Mouse (Mus musculus) sigmoid colon, adult 10 weeks (tissue): ENCODE results near the gene Esyt1. TPM values are rescaled to one million over a fixed set of nuclear protein-coding genes. Genes with fewer than 3 reads are reported as not detected.

Source experiments
- polyA plus RNA-seq: library from polyadenylated mRNA; stranded (reverse); fragments of 350-450 nt; fragmentation: Illumina TruSeq; extraction: RNeasy Lipid Tissue Mini Kit (QIAGEN cat#74804); gene quantifications from one replicate; pipeline ENCODE4 v1.2.3, GENCODE M21; 2014; ENCODE audit warnings: low read depth, low replicate concordance

Esyt1 gene
- polyA plus RNA-seq, result 6.7 TPM

DNA sequence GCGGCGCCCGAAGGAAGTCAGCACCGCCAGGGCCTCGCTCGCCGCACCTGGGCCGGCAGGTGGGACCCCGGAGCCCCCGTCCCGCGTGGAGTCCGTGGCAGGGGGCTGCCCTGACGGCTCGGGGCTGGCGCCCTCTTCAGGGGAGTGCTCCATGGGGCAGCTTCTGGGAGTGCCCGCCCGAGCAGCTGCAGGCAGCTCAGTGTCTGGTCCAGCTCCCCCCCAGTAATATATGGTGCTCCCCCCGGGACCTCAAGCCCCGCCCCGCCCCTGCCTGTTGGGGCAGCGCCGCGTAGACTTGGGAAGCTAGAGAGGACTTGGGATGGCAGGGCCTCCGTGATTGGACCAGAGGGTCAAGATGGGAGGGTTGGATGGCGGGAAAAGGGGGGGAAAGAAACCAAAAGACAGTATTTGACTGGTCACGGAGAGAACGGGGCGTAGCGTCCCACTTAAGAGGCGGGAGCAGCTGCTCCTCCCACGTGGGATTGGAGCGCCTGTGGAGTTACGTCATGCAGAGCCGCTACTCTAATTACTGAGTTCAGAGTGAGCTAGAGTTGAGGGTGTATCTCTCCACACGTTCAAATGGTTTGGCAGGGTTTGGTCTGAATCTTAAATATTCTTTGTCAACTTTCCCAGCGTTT, at the start of gene Esyt1:
Gene Esyt1, minus strand, starts transcription at position 201 of the 638 bp plus-strand sequence.

DNA sequence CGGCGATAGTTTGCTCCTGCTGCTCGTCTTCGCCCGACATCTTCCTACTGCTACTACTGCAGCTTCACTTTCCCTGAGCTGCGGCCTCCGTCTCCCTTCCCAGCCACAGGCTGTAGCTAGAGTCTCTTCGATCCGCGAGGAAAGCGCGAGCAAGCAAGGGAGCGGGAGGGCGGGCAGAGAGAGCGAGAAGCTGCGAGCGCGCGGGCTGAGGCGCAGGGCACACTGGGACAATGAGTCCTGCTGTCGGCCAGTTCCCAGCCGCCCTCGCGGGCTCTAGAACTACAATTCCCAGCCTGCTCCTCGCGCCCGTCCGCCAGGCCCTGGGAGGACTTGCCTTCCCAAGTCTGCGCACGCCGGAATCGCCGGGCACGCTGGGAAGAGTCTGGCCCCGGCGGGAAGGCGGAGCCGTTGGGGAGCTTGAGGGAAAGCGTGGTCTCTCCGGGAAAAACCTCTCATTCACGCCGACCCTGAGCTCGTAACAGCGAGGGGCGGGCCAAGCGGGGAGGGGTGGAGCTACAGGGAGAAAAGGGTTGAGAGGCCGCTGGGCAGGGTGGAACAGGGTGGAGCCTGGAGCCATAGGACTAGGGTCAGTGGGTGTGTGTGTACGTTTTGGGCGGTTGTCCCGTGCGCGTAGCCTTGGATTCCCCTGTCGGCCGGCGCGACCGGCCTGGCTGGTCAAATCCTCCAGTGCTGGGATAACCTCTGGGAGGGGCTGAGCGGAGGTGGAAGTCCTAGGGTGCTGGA, 40.3 kb upstream of the Esyt1 start, which contains the start of gene Pa2g4:
Gene Pa2g4, minus strand, starts transcription at position 200 of the 744 bp plus-strand sequence.

DNA sequence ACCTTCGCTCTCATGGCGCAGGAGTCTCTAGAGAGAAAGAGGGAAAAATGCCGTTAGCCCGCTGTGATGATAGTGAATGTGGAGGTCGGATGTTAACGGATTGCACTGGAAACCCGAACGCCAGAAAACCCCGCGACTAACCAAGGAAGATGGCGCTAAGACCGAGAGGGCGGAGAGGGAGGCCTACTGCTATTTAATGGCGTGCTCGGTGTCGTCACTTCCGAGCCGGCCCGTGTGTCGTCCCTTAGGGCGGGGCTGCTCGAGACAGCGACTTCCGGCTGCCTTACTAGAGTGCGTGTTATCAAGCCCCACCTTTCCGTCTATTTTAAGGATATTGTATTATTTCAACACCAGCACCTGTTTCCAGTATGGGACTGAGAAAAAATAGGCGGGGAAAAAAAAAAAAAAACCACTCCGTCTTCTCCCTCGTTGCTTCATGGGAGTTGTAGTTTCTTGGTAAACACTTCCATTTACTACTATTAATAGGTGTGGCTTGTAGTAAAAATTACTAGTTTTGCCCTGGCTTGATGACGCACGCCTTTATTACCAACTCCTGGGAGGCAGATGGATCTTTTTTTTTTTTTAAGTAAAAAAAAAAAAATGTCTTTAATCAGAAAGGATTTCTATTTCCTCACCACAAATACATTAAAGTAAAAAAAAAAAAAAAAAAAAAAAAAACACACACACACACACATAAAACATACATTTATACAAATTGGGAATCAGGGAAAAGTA, 23.4 kb upstream of the Esyt1 start, which contains the start of gene Rpl41:
Gene Rpl41, minus strand, starts transcription at position 359 of the 735 bp plus-strand sequence.

DNA sequence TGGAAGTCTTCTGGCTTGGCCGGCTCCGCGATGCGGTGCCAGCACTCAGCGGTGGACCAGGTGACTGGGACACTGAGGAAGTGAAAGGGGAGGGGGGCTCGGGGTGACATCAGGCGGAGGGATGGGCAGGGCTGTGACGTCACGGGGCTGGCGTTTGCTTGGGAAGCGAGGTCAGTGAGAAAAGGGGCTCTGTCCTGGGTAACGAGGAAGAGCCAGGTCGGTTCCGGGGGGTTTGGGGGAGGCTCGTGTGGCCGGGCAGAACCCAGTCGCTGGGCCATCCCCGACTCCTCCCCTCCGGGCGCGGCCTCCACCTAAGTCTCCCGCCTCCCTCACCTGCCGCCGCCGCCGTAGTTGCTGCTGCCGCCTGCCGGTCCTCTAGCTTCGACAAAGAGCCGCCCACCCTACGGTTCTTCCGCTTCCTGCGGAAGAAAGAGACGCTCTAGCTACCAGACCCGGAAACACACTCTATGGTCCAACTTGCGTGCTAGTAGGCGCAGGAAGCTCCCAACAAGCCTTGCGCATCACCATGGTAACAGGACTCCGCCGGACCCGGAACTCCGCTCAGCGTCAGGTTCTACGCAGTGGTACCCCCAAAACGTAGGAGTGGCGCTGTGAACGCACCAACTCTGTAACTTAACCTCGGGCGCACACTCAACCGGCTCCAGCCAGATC, 21.8 kb upstream of the Esyt1 start, which contains the start of gene Zc3h10:
Gene Zc3h10, minus strand, starts transcription at position 414 of the 672 bp plus-strand sequence.

DNA sequence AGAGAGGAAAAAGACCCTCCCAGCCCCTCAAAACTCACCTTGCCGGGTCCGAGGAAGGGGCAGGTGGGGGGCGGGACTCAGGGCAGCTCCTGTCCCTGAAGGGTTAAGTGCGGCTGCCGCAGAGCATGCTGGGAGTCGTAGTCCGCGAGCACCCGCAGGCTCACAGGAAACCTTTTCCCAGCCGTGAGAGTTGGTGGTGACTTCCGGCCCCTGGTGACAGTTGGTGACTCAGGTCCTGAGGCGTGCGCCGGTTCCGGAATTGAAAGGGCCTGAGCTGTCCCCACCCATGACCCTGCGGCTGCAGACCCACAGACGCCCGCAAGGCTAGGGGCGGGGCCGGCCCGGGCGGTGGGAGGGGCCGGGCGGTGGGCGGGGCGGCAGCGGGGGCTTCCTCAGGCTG, 27.1 kb downstream of the Esyt1 start, which contains the start of gene Myl6b:
Gene Myl6b, minus strand, starts transcription at position 96 of the 400 bp plus-strand sequence.

DNA sequence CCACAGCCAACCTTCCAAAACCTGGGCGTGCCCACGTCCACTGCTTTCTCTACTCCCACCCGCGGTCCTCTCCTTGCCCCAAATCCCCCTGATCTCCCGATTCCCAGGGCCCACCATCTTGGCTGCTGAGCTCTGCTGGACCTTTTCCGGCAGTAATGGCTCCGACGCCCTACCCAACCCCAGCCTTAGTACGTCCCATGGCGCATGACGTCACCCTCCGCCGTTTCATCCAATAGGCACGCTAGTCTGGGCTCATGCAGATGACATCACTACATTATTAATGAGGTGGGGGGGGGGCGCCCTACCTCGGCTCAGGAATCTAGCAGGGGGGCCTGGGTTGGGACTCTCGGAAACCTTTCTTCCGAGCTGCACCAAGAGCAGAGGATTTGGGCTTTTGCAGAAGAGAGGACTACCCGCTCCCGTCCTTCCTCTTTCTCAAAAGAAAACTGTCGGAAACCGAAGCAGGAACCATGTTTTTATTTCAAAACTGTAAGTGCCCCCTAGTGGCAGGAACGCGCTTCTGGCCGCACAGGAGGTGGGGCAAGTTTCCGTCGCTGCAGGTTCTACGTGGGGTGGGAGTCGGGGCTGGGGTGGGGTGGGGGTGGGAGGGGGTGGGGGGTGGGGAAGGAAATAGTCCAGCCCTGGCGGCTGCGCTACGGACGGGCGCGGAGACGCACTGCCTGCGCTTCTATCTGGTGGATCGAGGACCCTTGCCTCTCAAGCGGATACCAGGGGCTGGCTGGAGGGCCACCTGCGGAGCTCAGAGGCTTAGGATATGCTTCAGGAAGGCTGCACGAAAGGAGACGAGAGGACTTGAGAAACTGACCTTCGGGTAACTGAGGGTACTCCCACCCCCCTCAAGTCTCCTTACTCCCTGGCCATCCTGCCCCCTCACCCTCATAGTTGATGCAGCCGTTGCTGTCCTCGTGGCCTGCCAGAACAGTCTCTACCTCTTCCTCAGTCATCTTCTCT, 31.7 kb downstream of the Esyt1 start, which contains the start of gene Myl6:
Gene Myl6, minus strand, starts transcription at position 451 of the 972 bp plus-strand sequence.

Other genes with a start within 250 kb of the Esyt1 start
- 0.76 TPM for gene Il23a, start 227.1 kb downstream of the Esyt1 start, polyA plus RNA-seq
- gene Pan2, start 222.5 kb downstream of the Esyt1 start, polyA plus RNA-seq, result 14.1 TPM
- gene Cnpy2, start 203.4 kb downstream of the Esyt1 start, polyA plus RNA-seq, result 43.5 TPM
- 251 TPM for gene Cs, start 188.1 kb downstream of the Esyt1 start, polyA plus RNA-seq
- gene Coq10a, start 156.9 kb downstream of the Esyt1 start, polyA plus RNA-seq, result 14.8 TPM
- gene Ankrd52, start 148.8 kb downstream of the Esyt1 start, polyA plus RNA-seq, result 13.2 TPM
- gene Slc39a5, start 124.6 kb downstream of the Esyt1 start, polyA plus RNA-seq, result 1.5 TPM
- gene Nabp2, start 114.4 kb downstream of the Esyt1 start, polyA plus RNA-seq, result 19.9 TPM
- 8.2 TPM for gene Rnf41, start 114.2 kb downstream of the Esyt1 start, polyA plus RNA-seq
- gene Smarcc2, start 66.6 kb downstream of the Esyt1 start, polyA plus RNA-seq, result 52.5 TPM
- 157 TPM for gene Myl6, start 31.7 kb downstream of the Esyt1 start, polyA plus RNA-seq
- not detected for gene Myl6b, start 27.2 kb downstream of the Esyt1 start, polyA plus RNA-seq
- 1.0 TPM for gene Zc3h10, start 21.9 kb upstream of the Esyt1 start, polyA plus RNA-seq
- 31.9 TPM for gene Rpl41, start 23.4 kb upstream of the Esyt1 start, polyA plus RNA-seq
- gene Pa2g4, start 40.1 kb upstream of the Esyt1 start, polyA plus RNA-seq, result 83.2 TPM
- gene Erbb3, start 63.8 kb upstream of the Esyt1 start, polyA plus RNA-seq, result 177 TPM
- gene Rps26, start 100.9 kb upstream of the Esyt1 start, polyA plus RNA-seq, result 10.0 TPM
- 0.60 TPM for gene Ikzf4, start 120.1 kb upstream of the Esyt1 start, polyA plus RNA-seq
- 5.9 TPM for gene Suox, start 148.2 kb upstream of the Esyt1 start, polyA plus RNA-seq
- gene Rab5b, start 170.4 kb upstream of the Esyt1 start, polyA plus RNA-seq, result 100 TPM
- gene Pmel, start 178.3 kb upstream of the Esyt1 start, polyA plus RNA-seq, result not detected
- gene Cdk2, start 179.2 kb upstream of the Esyt1 start, polyA plus RNA-seq, result 21.9 TPM
- gene Dgka, start 219.0 kb upstream of the Esyt1 start, polyA plus RNA-seq, result 76.1 TPM
- gene Pym1, start 222.0 kb upstream of the Esyt1 start, polyA plus RNA-seq, result 0.95 TPM